Mouse (Mus musculus) E14TG2a.4 (cell line): ENCODE results near the gene Gm49336.

Source experiments
- H3K27me3 ChIP-seq: 2 replicates; pipeline ENCODE4 v1.6.1; 2014; ENCODE audit warnings: low read length, control low read depth; ENCODE audit not compliant: insufficient read depth
- H3K36me3 ChIP-seq: 2 replicates; pipeline ENCODE4 v1.6.1; 2014; ENCODE audit warnings: low read length, control low read depth; ENCODE audit not compliant: insufficient read depth
- H3K4me1 ChIP-seq: replicated peaks from 2 replicates; pipeline ENCODE4 v1.6.1; 2014; ENCODE audit warnings: low read depth, low read length, control low read depth
- H3K4me3 ChIP-seq: replicated peaks from 2 replicates; pipeline ENCODE4 v1.5.1; 2014; ENCODE audit warnings: mild to moderate bottlenecking, low read length
- H3K9me3 ChIP-seq: 2 replicates; pipeline ENCODE4 v1.6.1; 2014; ENCODE audit warnings: low read length, control low read depth
- CTCF ChIP-seq: conservative IDR thresholded peaks from 2 replicates; pipeline ENCODE4 v1.5.1; 2014; ENCODE audit warnings: low read length
- NANOG ChIP-seq: IDR thresholded peaks from 2 replicates; pipeline ENCODE4 v1.6.1; 2014; ENCODE audit warnings: borderline replicate concordance, low read length, mixed read lengths
- POU5F1 ChIP-seq: IDR thresholded peaks from 2 replicates; pipeline ENCODE4 v1.6.1; 2014; ENCODE audit warnings: low read length, borderline replicate concordance

The Gm49336 gene

GRCm38 (mm10) chr14:60273346-60273745 is 22.0 kb upstream of the Gm49336 start:
- TF ChIP-seq NANOG: no peak
- TF ChIP-seq CTCF: no peak
- TF ChIP-seq POU5F1: no peak

DNA sequence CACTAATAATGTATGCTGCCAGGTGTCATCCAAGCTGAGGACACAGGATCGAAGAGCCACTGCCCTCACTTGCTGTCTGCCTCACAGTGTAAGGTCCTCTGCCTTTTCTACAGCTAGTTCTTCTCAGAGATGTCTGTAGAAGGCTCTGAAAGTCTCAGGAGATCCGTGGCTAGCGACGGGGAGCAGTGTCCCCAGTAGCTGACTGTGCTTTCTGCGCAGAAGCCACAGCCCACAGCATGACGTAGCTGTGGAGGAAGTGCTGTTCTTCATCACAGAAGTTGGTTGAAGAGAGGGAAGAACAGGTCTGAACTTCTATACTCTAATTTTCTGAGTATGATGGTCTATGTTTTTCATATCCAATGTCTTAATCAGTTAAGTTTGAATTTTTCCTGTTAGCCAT is 18.0 kb upstream of the Gm49336 start:
- no peaks in the 10 kb centered on the region for H3K27me3 ChIP-seq
- H3K36me3 ChIP-seq: no peaks in the 10 kb centered on the region
- no peaks in the 10 kb centered on the region for H3K9me3 ChIP-seq
- H3K4me3 ChIP-seq: no peak overlapping the region
- peaks cover 11% of the 10 kb centered on the region for H3K4me1 ChIP-seq
- TF ChIP-seq NANOG: no peak
- TF ChIP-seq POU5F1: no peak
- TF ChIP-seq CTCF: no peak

More at GRCm38 (mm10) chr14:60273346-60273745, 22.0 kb upstream of the Gm49336 start:
- Histone ChIP-seq H3K27me3 (no peaks in the 10 kb centered on the region), H3K4me3 (no peak overlapping the region), H3K9me3 (no peaks in the 10 kb centered on the region), H3K36me3 (no peaks in the 10 kb centered on the region), H3K4me1 (peaks cover 4% of the 10 kb centered on the region)

DNA sequence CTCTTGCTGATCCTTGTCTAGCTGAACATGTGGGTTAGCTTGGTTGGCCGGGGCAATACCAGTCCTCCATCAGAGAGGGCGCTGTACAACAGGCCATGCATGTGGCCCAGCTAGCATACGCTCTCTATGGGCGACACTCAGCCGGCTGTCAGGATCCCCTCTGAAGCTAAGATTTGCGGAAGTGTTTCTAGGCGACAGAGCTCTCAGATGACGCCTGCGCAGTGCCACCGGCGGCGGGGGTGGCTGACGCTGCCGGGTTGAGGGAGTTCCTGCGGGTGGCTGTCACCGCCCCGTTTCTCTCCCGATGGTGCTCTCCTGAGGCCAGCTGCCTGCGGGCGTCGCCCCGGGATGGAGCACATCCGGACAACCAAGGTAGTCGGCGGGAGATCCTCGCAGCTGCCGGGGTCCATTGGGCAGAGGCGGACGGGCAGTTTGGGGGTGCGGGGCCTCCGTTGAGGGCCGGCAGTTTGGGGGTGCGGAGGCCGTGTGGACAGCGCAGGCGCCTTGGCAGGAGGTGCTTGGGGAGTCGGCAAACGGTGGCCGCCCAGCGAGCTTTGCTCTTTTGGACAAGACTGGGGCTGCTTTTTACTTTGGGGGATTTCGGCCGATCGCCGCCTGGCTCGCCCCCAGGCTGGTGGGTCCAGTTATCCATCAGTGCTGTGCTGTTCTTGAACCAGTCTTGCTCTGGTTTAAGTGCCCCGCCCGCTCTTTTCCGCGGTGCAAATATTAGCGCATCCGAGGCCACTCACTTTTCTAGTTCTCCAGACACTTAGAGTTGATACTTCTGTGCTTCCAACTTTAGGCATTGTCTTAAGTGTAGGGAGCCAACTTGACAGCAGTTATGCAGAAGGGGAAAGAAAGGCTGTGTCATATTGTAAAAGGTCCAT is 13.9 kb upstream of the Gm49336 start, which contains the start of gene Mtmr6:
TSS of gene Mtmr6 (plus strand) at position 239 of the 887 bp plus-strand sequence.
- Histone ChIP-seq H3K27me3 (0 out of 2 replicates have a peak, but pooled peaks cover 8% of the 10 kb centered on the region), H3K4me3 (peak within 1 kb of the TSS; percentile 93), H3K4me1 (peaks cover 6% of the 10 kb centered on the region; the same call in 1 of the 2 replicates), H3K36me3 (no peaks in the 10 kb centered on the region), H3K9me3 (no peaks in the 10 kb centered on the region)
- TF ChIP-seq NANOG: no peak
- peak; percentile 98 for TF ChIP-seq CTCF
- TF ChIP-seq POU5F1: no peak

DNA sequence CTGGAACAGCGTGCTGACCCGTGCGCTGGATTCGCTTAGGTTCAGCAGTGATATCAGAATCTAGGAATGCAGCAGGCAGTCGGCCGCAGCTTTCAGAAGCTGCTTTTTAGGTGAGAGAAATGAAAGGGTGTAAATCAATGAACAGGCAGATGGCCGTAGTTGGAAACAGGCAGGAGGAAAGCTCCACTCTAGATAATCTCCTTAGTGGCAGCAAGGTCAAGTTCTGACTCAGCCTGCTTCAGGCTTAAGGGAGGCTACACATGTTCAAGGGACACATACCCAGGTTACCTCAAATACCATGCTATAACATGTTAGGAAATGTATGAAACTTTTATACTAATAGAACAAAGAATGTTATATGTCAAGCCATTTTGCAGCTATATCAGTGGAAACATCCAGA is 11.0 kb upstream of the Gm49336 start:
- H3K9me3 ChIP-seq: no peaks in the 10 kb centered on the region
- TF ChIP-seq NANOG (no peak), CTCF (no peak), POU5F1 (no peak)
- H3K27me3 ChIP-seq: 0 out of 2 replicates have a peak, but pooled peaks cover 8% of the 10 kb centered on the region
- H3K36me3 ChIP-seq: no peaks in the 10 kb centered on the region
- H3K4me3 ChIP-seq: no peak overlapping the region
- H3K4me1 ChIP-seq: peaks cover 6% of the 10 kb centered on the region; the same call in 1 of the 2 replicates

DNA sequence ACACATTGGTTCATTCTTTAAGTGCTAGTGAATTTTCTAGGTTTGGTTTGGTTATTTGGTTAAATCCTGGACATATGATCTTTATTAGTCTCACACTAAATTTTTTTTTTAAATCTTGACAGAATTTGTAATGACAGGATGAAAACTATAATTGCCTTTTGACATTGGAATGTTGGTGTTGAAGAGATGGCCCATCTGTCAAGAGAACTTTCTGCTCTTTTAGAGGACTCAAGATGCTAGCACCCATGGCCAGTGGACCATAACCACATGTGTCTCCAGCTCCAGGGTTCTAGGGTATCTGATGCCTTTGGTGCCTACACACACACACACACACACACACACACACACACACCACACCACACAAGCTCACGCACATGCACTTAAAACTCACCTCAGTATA is 6.5 kb upstream of the Gm49336 start:
- no peak for TF ChIP-seq POU5F1
- no peak for TF ChIP-seq NANOG
- Histone ChIP-seq H3K27me3 (0 out of 2 replicates have a peak, but pooled peaks cover 8% of the 10 kb centered on the region), H3K4me1 (peaks cover 5% of the 10 kb centered on the region), H3K36me3 (no peaks in the 10 kb centered on the region), H3K9me3 (no peaks in the 10 kb centered on the region), H3K4me3 (no peak overlapping the region)

DNA sequence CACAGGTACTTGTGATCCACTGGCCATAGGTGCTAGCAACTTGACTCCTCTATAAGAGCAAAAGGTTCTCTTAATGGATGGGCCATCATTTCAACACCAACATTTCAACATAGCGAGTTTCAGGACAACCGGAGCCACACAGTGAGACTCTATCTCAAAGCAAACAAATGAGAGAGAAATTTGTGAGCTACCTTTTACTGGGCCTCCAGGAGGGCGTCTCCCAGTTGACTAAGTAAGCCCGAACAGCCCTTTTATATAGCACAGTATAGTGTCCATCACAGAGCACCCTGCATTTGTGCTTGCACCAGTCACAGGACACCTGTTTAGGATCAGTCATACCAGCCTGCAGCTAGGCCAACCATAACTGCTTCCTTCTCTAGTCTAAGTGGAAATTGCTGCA is 5.8 kb upstream of the Gm49336 start:
- Histone ChIP-seq H3K4me3 (no peak overlapping the region), H3K4me1 (peaks cover 12% of the 10 kb centered on the region), H3K9me3 (no peaks in the 10 kb centered on the region), H3K36me3 (no peaks in the 10 kb centered on the region), H3K27me3 (0 out of 2 replicates have a peak, but pooled peaks cover 5% of the 10 kb centered on the region)
- no peak for TF ChIP-seq CTCF
- TF ChIP-seq POU5F1: no peak
- TF ChIP-seq NANOG: no peak

DNA sequence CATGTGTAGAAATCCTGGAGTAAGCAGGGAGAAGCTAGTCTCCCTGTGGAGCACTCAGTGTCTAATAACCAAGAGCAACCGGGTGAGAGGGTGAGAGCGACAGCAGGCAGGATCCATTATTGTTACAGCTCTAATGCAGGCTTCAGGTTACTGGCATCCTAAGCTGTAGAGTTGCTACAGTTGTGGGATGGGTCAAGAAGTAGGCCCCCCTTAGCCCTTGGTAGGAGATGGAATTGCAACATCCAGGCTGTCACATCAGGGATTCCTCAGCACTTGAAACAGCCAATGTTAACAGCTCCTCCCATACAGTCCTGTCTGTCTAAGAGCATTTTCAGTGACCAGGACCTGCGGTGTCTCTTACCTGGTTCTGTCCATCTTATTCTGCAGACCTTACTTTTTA is 5.0 kb upstream of the Gm49336 start:
- no peaks in the 10 kb centered on the region for H3K9me3 ChIP-seq
- H3K36me3 ChIP-seq: no peaks in the 10 kb centered on the region
- H3K4me3 ChIP-seq: no peak overlapping the region
- peaks cover 12% of the 10 kb centered on the region for H3K4me1 ChIP-seq
- H3K27me3 ChIP-seq: 0 out of 2 replicates have a peak, but pooled peaks cover 3% of the 10 kb centered on the region
- no peak for TF ChIP-seq POU5F1
- no peak for TF ChIP-seq NANOG
- TF ChIP-seq CTCF: peak; percentile 25; the same call in 1 of the 2 replicates

DNA sequence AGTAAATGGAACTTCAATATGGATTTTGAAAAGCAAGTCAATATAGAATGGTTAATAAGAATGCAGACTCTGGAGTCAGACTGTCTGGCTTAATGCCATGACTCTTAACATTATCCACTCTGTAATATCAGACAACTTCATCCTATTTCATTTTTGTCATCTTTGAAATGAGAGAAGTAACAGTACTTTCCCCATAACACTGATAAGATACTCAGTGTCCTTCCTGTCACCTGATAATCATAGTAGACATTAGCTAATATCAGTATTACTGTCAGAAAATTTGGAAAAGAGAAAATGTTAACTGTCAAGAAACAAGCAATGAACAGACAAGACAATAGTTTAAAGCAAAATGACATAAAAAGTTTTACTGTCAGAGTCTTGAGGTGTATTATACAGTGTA is 3.5 kb upstream of the Gm49336 start:
- TF ChIP-seq POU5F1: no peak
- H3K36me3 ChIP-seq: no peaks in the 10 kb centered on the region
- no peak overlapping the region for H3K4me3 ChIP-seq
- H3K9me3 ChIP-seq: no peaks in the 10 kb centered on the region
- no peaks in the 10 kb centered on the region for H3K27me3 ChIP-seq
- H3K4me1 ChIP-seq: peaks cover 21% of the 10 kb centered on the region
